Mouse (Mus musculus) thymus, postnatal 14 days (tissue): Measurements from ENCODE around the gene Selp.

ENCODE experiments used
- DNase-seq: peaks from one replicate; pipeline ENCODE4 v3.0.0; 2021

Gene Selp

DNA sequence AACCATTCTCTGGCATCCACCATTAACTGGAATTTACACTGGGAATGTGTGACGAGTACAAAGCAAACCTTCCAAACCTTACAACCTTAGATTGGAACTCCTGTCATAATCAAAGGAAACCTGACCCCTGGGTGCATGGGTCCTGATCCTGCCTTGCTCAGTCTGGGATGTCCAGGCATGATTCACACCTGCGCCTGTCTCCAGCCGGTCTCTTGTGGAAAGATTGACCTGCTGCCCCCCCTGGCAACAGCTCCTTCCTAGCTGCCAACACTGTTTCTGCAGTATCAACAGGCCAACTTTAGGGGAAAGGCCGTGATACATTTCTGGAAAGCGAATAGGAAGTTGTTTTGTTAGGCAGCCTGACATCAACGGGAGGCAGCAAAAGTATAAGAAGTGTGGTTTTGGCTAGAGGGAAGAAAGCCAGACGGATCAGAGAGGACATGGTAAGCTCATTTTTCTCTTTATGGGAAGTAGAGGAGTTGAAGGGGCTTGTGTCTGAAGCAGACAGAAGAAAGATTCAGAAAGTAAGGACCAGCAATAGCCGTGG is at the start of gene Selp:
Gene Selp, plus strand, starts transcription at position 318 of the 547 bp plus-strand sequence.
- DNase-seq = no peak

- no peak for DNase-seq
Measured at GRCm38 (mm10) chr1:164069261-164069660, 45.8 kb upstream of the Selp start.

DNA sequence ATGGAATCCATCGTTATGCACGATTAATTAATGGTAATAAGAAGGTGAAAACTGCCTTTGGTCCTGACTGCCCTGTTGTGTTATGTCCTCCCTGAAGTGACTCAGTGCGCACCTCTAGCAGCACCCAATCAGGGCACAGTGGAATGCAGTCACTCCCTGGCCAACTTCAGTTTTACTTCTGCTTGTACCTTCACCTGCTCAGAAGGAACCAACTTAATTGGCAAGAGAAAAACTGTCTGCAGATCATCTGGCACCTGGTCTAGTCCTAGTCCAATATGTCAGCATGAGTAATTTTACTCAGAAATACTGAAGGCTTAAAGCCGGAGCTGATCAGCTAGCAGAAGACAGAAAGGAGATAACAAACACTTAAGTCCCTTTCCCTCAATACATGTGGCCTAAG is 44.6 kb upstream of the Selp start:
- no peak for DNase-seq

DNA sequence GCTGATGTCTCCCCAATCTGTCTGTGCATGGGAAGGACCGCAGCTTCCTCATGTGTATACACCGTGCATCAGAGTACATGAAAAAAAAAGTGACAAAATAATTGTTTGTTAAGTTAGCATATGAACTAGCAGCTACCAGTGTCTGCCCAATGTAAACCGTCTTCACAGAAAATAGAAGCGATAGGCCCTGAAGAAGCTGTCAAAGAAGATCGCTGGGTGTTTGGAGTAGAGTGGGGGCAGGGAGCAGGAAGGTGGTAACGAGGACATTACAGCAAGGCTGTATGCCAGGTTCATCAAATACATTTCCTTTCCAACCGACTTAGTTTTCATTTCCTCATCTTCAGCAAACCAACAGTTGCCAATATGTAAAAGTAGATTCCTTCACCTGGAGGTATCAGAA is 44.0 kb upstream of the Selp start:
- DNase-seq = peak; percentile 79

- peak; percentile 52 for DNase-seq
Measured at GRCm38 (mm10) chr1:164072001-164072400, 43.1 kb upstream of the Selp start.

- DNase-seq = no peak
Measured at GRCm38 (mm10) chr1:164073091-164073490, 42.0 kb upstream of the Selp start.

DNA sequence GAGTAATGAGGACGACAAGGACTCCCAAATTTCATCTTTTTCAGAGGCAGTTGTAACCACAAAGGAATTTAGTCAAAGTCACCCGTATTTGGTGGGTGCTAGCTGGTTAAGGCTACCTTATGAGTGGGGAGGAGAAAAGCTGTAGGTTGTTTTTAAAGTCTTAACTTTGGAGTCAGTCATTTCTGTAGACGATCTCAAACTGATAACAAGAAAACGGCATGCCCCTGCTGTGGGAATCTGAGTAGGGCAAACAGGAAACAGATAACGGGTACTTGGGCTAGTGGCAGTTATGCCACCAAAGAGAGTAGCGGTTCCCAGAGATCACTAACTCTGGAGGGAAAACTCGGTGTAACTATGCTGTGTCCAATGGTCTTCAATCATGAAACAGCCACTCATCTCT is 41.3 kb upstream of the Selp start:
- no peak for DNase-seq

DNA sequence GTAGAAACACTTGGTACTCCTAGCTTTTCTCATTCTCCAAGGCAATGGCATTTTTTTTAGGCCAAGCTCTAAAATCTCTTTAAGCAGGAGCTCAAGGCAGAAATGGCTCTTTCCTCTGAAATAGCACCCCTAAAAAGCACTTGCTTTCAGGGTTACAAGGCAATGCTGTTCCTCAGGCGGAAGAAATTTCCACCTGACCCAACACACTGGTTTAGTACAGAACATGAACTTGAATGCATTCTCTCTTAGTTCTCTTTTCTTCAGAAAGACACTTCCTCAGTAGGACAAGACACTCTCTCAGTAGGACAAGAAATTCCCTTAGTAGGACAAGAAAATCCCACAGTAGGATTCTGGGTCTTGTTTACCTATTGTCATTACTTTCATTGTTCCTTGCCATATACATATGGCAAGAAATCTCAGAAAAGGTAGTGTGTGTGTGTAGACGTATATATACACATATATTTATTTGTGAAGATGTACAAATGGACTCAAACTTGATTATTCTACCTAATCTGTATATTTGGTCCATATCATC is 40.4 kb upstream of the Selp start:
- no peak for DNase-seq

DNA sequence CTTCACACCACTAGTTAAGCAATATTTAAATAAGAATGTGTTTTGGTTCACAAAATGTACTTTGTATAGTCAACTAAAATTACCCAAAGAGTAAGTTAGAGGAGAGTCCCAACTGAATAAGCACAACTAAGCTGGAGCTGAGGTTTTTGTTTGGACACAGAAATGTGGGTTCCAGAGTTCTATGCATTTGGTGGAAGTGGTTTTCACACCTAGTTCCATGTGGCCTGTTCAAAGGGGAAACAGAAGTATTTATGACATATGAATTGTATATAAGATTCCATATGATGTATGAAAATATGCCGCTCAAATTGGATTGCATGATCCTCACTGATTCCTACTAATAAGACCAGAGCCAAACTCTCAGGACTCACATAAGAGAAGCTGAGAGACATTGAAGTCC is 39.6 kb upstream of the Selp start:
- no peak for DNase-seq

DNA sequence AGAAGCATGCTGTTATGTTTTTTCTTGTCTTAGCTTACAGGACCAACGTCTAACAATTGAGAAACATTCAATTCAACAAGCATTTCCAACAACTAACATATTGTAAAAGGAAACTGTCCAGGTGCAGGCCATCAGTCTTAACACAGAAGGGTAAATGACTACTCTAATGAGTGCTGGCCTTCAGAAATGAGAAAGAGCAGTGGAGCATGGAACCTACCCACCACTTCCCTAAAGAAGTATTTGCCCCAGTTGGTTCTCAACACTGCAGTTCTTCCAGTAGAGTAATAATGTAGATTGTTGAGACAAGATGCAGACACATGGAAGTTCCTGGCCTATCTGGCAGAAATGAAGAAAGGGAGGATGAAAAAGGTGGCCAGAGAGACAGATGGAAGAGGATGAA is 38.6 kb upstream of the Selp start:
- no peak for DNase-seq

DNA sequence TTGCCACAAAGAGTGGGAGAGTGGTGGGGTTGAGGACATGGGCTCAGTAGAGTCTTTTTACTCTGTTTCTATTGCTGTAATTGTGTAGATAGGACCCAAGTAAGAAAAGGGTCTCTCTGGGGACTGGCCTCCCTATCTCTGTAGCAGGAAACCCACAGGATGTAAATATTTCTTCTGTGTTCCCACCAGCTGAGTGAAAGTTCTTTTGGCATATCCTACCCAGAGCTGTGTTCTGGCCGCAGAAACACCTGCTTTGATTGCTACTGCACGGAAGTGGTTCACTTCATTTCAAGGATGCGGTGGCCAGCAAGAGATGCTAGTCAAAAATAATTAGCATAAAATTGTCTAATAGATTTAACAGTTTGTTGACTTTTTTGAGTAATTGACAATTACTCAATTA is 38.0 kb upstream of the Selp start:
- DNase-seq = peak; percentile 59

DNA sequence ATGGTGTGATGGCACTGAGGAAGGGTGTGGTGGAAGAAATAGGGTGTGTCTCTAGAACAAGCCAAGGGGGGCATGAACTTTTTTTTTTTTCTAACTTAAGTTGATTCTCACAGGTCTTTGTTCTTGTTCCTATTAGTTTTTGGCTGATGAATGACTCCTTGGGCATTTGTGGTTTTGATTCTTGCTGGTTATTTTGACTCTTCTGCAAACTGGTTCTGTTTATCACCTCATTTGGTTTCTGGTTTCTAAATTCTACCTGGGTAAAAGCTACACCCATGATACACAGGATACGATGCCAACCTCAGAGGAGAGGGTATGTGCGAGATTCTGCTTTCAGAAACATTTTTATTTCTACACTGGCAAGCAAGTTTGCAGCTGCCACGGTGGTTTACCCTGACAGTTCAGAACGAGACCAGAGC is 36.7 kb upstream of the Selp start:
- DNase-seq = peak; percentile 52

DNA sequence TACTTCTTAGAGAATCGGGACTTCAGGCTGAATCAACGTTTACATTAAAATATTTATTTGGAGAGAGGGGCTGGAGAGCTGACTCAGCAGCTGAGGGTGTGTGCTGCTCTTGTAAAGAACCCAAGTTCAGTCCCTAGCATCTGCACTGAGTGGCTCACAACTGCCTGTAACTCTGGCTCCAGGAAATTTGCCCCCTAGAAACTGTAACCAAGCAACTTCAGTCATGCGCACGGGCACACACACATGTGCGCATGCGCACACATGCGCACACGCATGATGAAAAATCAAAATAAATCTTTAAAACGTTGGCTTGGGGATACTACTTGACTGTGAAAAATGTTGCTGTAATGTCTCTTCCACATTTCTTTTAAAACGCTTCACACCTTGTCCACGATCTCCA is 36.0 kb upstream of the Selp start:
- DNase-seq = no peak

DNA sequence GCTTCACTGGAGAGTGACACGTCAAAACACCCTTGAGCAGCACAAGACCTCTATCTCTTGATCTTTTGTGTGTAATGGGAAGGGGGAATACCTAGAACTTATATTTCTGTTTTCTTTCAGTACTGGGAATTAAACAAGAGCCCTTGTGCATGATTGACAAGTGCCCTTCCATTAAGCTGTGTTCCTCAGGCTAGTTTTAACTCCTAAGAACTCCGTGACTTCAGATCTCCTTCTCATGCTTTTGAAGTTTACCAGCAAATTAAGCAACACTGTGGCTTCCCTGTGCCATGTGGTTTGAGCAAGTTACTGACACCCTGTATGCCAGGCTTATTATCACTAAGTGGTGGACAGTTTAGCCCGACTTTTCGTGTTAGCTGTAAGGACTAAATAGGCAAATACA is 32.0 kb upstream of the Selp start:
- no peak for DNase-seq

GRCm38 (mm10) chr1:164086797-164087196 is 28.3 kb upstream of the Selp start:
- no peak for DNase-seq

- no peak for DNase-seq
Measured at GRCm38 (mm10) chr1:164087872-164088271, 27.2 kb upstream of the Selp start.

GRCm38 (mm10) chr1:164096780-164097179 is 18.3 kb upstream of the Selp start:
- no peak for DNase-seq

DNA sequence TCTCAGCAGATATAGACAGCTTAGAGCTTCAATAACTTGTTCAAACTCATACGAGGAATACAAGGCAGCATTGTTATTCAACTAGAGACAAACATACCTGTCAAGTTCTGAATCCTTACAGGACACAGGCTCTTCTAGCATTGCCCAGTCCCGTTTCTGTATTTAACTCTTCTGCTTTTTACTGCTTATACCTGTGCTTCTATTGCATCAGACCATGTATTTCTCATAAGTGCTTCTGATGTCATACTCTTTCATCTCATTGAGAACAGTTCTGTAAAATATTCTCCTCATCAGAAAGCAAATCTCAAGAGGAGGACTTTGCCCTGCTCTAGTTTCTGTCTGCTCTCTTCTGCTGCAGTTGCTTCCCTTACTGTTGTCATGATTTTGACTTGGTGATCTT is 17.2 kb upstream of the Selp start:
- no peak for DNase-seq

GRCm38 (mm10) chr1:164098372-164098771 is 16.7 kb upstream of the Selp start:
- DNase-seq = no peak

DNA sequence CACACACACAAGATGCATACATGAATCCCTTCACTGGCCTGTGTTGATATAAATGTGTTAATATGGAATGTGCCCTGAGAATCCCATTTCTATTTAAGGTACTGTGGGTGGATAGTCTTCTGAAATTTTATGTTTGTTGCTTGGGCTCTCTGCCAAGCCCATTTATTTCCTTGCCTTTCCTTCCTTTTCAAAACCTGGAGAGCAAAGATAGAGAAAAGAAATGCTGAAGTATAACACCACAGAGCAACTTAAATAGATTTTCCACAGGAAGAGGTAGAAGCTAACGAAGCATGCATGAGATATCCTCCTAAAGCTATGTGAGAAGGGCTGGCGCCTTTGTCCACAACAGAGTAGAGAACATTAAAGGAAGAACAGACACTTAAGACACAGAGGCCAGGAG is 5.3 kb upstream of the Selp start:
- no peak for DNase-seq

DNA sequence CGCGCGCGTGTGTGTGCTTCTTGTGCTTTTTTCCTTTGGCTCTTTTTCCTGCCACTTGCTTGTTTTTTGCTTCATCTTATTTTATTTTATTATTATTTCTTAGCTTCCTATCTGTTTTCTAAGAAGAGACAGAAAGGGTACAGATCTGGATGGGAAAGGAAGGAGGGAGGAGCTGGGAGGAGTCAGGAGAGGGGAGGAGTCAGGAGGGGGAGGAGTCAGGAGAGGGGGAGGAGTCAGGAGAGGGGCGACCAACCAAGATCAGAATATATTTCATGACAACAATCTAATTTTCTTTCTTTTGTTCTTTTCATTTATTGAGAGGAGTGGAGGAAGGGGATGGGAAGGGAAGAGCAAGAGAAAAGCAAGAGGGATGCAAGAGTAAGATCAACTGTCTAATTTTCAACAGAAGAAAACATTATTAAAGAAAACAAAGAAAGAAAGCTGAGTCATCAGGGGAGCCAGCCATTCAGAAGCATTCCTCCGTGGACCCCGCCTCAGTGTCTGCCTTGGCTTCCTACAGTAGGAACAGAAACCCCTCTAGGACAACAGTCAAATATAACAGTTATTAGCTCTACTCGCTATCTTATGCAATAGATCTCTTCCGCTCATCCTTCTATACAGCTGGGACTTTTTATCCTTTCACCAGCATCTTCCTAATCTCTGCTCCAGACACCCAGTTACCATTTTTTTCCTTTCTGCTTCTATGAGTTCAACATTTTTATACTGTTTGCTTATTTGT is 4.3 kb upstream of the Selp start:
- no peak for DNase-seq

DNA sequence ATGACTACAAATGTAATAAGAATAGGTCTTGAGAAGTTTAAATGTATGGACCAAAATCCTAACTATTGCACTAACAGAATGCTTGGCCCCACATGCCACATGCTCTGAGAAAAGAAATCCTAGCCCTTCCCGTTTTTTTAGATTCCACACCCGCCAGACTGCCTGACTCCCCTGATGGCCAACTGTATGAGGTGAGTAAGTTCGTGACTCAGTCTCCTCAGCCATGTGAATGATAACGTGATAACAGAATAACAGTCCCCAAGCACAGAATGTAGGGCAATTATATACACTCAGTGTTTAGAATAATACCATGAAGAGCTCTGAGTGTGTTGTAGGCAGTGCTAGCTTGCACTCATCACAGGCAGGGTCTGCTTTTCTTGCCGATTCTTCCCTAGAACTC is 784 bp upstream of the Selp start:
- no peak for DNase-seq

DNA sequence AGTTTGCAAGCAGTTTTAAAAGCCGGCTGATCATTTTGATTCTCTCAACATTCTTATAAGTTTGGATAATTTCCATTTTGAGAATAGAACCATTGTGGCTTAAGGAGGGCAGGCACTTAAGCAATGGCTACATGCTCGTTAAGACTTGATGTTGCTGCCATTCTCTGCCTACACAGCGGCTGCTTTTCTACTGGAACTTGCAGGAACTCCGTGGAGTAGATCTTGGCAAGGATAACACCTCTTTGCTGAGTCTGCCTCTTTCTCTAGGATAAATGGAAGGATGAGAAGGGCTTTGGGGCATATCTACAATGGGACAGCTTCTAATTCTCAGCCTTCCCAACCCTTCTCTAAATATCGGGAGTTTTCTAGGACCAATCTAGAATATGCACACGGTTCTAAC is 583 bp downstream of the Selp start:
- DNase-seq = no peak

- no peak for DNase-seq
Measured at GRCm38 (mm10) chr1:164117869-164118268, 2.8 kb downstream of the Selp start.
